Mouse (Mus musculus): ENCODE measurements at regions not wholly inside any gene's neighbourhood (a gene's known extent, or its start where the extent isn't known, plus 50 kb on each side); places are given as distances from the start of the nearest gene placed in this dataset.

DNA sequence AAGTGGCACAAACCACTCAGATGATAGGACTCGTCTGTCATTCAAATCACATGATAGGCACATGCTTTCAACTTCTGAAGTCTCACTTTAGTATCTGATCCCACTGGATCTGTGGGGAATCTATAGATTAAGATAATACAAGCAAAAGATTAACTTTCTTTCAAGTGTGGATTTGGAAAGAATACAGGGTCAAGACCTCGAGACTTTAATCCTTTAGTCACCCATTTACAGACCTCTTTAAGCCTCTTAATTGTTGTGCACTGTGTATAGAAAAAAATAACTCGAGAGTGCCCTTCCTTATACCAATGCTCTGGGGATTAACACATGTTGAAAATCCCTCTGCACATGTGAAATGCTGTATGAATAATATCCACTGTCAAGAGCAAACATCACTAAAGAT is 306.7 kb upstream of the Pard3b start:
- DNase-seq (ENCODE audit: low spot score) (no peak), ATAC-seq (no peak)
- no peak overlapping the region for H3K9ac ChIP-seq (replicated peaks; ENCODE audit: low read depth)
- no peaks in the 10 kb centered on the region for H3K4me1 ChIP-seq (ENCODE audit: insufficient read depth, low read depth, low read length)
- 50% methylated on average over 3 of the region's 3 CpGs for WGBS
- H3K9me3 ChIP-seq (ENCODE audit: low read length), result no peaks in the 10 kb centered on the region
- H3K4me2 ChIP-seq (replicated peaks; ENCODE audit: low read depth, low read length), result no peak overlapping the region
- H3K4me3 ChIP-seq (ENCODE audit: low read depth, low read length), result no peak overlapping the region
- TF ChIP-seq CTCF (IDR thresholded peaks at IDR 0.05), result no peak
- TF ChIP-seq EP300 (IDR thresholded peaks at IDR 0.05), result no peak
- H3K27me3 ChIP-seq (replicated peaks; ENCODE audit: insufficient read depth, low read length), result no peaks in the 10 kb centered on the region
- no peak overlapping the region for H3K27ac ChIP-seq (ENCODE audit: low read length)
- H3K36me3 ChIP-seq (ENCODE audit: insufficient read depth, low read length), result no peaks in the 10 kb centered on the region

DNA sequence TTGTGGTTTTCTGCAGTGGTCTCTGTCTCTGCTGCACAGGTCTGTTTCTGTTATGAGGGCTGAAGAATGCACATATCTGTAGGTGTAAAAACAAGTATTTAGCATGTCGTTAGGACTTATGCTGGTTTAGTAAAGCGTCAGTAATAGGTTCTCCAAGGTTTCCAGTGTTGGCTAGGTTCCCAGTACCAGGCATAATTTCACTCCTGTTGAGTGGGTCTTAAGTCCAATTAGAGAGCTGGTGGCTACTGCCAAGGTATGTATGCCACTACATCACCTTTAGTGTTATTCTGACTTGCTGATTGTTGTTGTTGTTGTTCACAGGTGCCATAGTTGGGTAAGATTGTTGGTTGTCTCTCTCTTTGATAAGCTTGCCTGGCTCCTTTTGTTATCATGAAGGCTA is 302.3 kb upstream of the Pard3b start:
- H3K4me1 ChIP-seq (ENCODE audit: insufficient read depth, low read depth, low read length), result no peaks in the 10 kb centered on the region
- DNase-seq (ENCODE audit: low spot score) (peak; percentile 37), ATAC-seq (peak; percentile 67)
- H3K27me3 ChIP-seq (replicated peaks; ENCODE audit: insufficient read depth, low read length), result no peaks in the 10 kb centered on the region
- 29% methylated on average over 2 of the region's 2 CpGs for WGBS
- no peak overlapping the region for H3K4me3 ChIP-seq (ENCODE audit: low read depth, low read length)
- H3K4me2 ChIP-seq (replicated peaks; ENCODE audit: low read depth, low read length), result no peak overlapping the region
- H3K27ac ChIP-seq (ENCODE audit: low read length), result no peak overlapping the region
- TF ChIP-seq CTCF (IDR thresholded peaks at IDR 0.05) (no peak), EP300 (IDR thresholded peaks at IDR 0.05) (no peak)
- no peaks in the 10 kb centered on the region for H3K9me3 ChIP-seq (ENCODE audit: low read length)
- no peaks in the 10 kb centered on the region for H3K36me3 ChIP-seq (ENCODE audit: insufficient read depth, low read length)
- H3K9ac ChIP-seq (replicated peaks; ENCODE audit: low read depth), result no peak overlapping the region

DNA sequence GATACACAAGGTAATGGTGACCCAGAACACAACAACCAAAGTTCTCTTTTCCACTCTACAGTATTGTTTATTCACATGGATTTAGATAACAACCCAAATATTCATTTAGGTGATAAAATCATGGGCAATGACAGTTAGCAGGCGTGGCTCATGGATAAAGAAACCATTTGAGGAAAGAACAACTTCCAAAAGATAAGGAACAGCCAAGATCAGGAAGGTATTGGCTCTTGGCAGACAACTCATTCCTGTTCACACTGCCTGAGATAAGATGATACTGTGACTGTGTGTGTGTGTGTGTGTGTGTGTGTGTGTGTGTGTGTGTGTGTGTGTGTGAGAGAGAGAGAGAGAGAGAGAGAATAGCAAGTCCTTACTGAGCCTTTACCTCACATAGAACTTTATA is 285.7 kb upstream of the Pard3b start:
- DNase-seq (ENCODE audit: low spot score) (no peak), ATAC-seq (no peak)
- Histone ChIP-seq H3K27me3 (replicated peaks; ENCODE audit: insufficient read depth, low read length) (no peaks in the 10 kb centered on the region), H3K9me3 (ENCODE audit: low read length) (no peaks in the 10 kb centered on the region), H3K4me3 (ENCODE audit: low read depth, low read length) (no peak overlapping the region), H3K27ac (ENCODE audit: low read length) (no peak overlapping the region), H3K36me3 (ENCODE audit: insufficient read depth, low read length) (no peaks in the 10 kb centered on the region), H3K4me2 (replicated peaks; ENCODE audit: low read depth, low read length) (no peak overlapping the region), H3K4me1 (ENCODE audit: insufficient read depth, low read depth, low read length) (no peaks in the 10 kb centered on the region), H3K9ac (replicated peaks; ENCODE audit: low read depth) (no peak overlapping the region)
- 77% methylated on average over 1 of the region's 1 CpGs for WGBS
- TF ChIP-seq EP300 (IDR thresholded peaks at IDR 0.05) (no peak), CTCF (IDR thresholded peaks at IDR 0.05) (no peak)

DNA sequence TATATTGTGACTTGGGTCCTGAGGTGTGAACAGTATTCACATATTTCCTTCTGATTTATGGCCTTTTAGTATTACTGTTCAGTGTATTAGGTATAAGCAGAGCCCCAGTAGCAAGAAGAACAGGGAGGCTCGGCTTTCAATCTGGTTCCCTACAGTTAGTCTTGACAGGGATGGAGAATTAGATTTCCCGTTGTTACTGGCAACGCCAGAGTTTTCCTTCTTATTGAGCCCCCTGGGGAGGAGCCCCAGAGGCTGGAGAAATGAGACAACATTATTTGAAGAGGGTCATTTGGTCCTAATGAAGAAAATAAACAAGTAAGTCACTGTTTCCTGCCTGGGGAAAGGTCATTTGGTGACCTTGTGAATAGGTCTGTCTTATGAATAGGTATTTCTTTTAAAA is 285.1 kb upstream of the Pard3b start:
- H3K9ac ChIP-seq (replicated peaks; ENCODE audit: low read depth), result no peak overlapping the region
- no peak overlapping the region for H3K27ac ChIP-seq (ENCODE audit: low read length)
- TF ChIP-seq EP300 (IDR thresholded peaks at IDR 0.05) (no peak), CTCF (IDR thresholded peaks at IDR 0.05) (no peak)
- no peak overlapping the region for H3K4me3 ChIP-seq (ENCODE audit: low read depth, low read length)
- ATAC-seq (no peak), DNase-seq (ENCODE audit: low spot score) (no peak)
- H3K4me1 ChIP-seq (ENCODE audit: insufficient read depth, low read depth, low read length), result no peaks in the 10 kb centered on the region
- H3K36me3 ChIP-seq (ENCODE audit: insufficient read depth, low read length), result no peaks in the 10 kb centered on the region
- H3K4me2 ChIP-seq (replicated peaks; ENCODE audit: low read depth, low read length), result no peak overlapping the region
- no peaks in the 10 kb centered on the region for H3K27me3 ChIP-seq (replicated peaks; ENCODE audit: insufficient read depth, low read length)
- 32% methylated on average over 3 of the region's 3 CpGs for WGBS
- no peaks in the 10 kb centered on the region for H3K9me3 ChIP-seq (ENCODE audit: low read length)

DNA sequence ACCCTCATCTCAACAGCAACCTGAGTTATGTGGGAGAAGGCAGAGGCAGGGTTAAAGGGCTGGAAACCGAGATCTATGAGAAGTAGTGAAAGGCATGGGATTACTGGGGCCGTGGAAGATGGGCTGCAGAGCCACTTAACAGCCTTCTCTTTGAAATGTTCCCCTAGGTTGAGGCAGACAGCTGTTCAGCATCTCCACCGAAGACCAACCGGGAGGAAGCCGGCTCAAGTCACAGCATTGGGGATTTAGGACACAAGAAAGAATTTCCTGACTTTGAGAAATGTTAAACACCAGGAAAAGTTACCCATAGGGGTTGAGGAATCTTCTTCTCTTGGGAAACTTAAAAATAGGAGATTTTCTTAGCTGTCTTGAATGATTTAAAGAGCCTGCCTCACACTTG is 283.4 kb upstream of the Pard3b start:
- no peaks in the 10 kb centered on the region for H3K27me3 ChIP-seq (replicated peaks; ENCODE audit: insufficient read depth, low read length)
- H3K9ac ChIP-seq (replicated peaks; ENCODE audit: low read depth), result no peak overlapping the region
- TF ChIP-seq CTCF (IDR thresholded peaks at IDR 0.05), result no peak
- TF ChIP-seq EP300 (IDR thresholded peaks at IDR 0.05), result no peak
- H3K27ac ChIP-seq (ENCODE audit: low read length), result no peak overlapping the region
- no peak overlapping the region for H3K4me3 ChIP-seq (ENCODE audit: low read depth, low read length)
- H3K4me1 ChIP-seq (ENCODE audit: insufficient read depth, low read depth, low read length), result no peaks in the 10 kb centered on the region
- no peak for ATAC-seq
- H3K9me3 ChIP-seq (ENCODE audit: low read length), result no peaks in the 10 kb centered on the region
- WGBS, result 52% methylated on average over 5 of the region's 5 CpGs
- no peak for DNase-seq (ENCODE audit: low spot score)
- H3K4me2 ChIP-seq (replicated peaks; ENCODE audit: low read depth, low read length), result no peak overlapping the region
- H3K36me3 ChIP-seq (ENCODE audit: insufficient read depth, low read length), result no peaks in the 10 kb centered on the region

DNA sequence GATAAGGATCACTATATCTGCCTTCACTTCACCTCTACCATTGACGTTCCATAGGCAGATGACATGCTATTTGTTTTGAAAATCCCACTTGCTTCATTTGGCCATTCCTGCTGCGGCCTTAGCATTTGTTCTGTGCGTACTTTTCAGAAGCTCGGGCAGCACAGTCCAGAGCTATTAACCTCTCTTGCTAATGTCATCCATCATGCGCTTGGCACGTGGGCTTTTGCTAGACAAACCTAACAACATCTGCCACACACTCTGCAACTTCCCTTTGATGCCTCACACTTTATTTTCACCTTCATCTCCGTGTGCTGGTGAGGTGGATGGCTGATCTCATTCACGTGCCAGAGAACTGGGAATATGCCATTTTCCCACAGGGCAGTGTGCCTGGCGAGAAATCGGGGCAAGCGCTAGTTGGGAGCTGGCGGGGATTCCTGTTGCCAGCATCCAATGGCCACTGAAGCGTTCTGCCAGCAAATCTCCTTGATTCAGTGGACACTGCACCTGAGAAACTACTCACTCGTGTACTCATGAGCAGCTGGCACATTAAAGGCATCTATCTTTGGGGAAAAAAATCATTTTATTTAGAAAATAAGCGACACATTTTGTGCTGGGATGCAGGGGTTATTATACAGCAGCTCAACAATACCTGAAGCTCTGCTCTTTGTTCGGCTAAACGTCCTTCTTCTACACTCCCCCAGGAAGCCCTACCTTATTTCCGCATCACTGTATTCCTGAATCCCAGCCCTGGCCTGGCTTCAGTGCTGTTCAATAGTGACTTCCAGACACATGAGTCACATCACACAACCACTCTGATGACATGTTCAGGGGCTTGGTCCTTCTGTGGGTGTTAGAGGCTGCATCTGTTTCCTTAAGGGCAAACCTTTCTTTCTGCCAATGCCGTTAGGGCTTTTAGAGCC is 279.4 kb upstream of the Pard3b start:
- Histone ChIP-seq H3K27ac (ENCODE audit: low read length) (no peak overlapping the region), H3K9me3 (ENCODE audit: low read length) (no peaks in the 10 kb centered on the region), H3K4me2 (replicated peaks; ENCODE audit: low read depth, low read length) (no peak overlapping the region), H3K36me3 (ENCODE audit: insufficient read depth, low read length) (no peaks in the 10 kb centered on the region), H3K4me3 (ENCODE audit: low read depth, low read length) (no peak overlapping the region), H3K4me1 (ENCODE audit: insufficient read depth, low read depth, low read length) (no peaks in the 10 kb centered on the region), H3K9ac (replicated peaks; ENCODE audit: low read depth) (no peak overlapping the region), H3K27me3 (replicated peaks; ENCODE audit: insufficient read depth, low read length) (no peaks in the 10 kb centered on the region)
- ATAC-seq (no peak), DNase-seq (ENCODE audit: low spot score) (no peak)
- WGBS, result 54% methylated on average over 19 of the region's 19 CpGs
- TF ChIP-seq EP300 (IDR thresholded peaks at IDR 0.05) (no peak), CTCF (IDR thresholded peaks at IDR 0.05) (no peak)

Data from lung, postnatal 0 days (tissue).